Mouse (Mus musculus): ENCODE data around the gene Miga2. TPM values are rescaled to one million over a fixed set of nuclear protein-coding genes. Genes with fewer than 3 reads are reported as not detected.

Gene Miga2
- polyA plus RNA-seq, 1 experiment from 2014 or later = 35.6 TPM

DNA sequence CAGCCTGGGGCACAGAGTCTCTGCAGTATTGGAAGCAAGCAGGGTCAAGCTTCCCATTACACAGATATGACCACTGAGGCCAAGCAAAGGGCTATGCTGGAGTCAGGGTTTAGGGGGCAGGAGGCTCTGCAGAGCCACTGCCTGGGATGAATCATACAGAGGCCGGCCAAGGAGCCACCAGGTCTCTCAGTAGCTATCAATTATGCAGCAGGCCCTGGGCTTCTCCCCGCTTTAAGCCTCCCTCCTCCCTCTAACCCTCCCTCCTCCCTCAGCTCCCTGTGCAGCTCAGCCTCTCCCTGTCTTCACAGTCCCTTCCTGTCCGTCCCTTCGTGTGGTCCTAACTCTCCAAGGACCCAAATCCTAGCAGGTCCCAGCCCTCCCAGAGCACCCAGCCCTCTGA is 7.8 kb upstream of the Miga2 start:
- WGBS = 66% methylated on average over 4 of the region's 4 CpGs
- Histone ChIP-seq H3K27ac (ENCODE audit: low read length) (no peak overlapping the region), H3K4me2 (ENCODE audit: low read length) (no peak overlapping the region), H3K27me3 (replicated peaks; ENCODE audit: control insufficient read depth, insufficient read depth, low read length) (no peaks in the 10 kb centered on the region), H3K36me3 (ENCODE audit: control insufficient read depth, insufficient read depth) (no peaks in the 10 kb centered on the region), H3K9ac (replicated peaks; ENCODE audit: low read depth, low read length) (no peak overlapping the region), H3K9me3 (ENCODE audit: control insufficient read depth, low read length) (no peaks in the 10 kb centered on the region), H3K4me1 (replicated peaks; ENCODE audit: control insufficient read depth, insufficient read depth, low read length) (peaks cover 27% of the 10 kb centered on the region), H3K4me3 (replicated peaks; ENCODE audit: low read length) (no peak overlapping the region)
- ATAC-seq = no peak

GRCm38 (mm10) chr2:30356906-30357305 is 7.1 kb upstream of the Miga2 start:
- Histone ChIP-seq H3K9ac (replicated peaks; ENCODE audit: low read depth, low read length) (no peak overlapping the region), H3K4me2 (ENCODE audit: low read length) (no peak overlapping the region), H3K9me3 (ENCODE audit: control insufficient read depth, low read length) (no peaks in the 10 kb centered on the region), H3K27me3 (replicated peaks; ENCODE audit: control insufficient read depth, insufficient read depth, low read length) (no peaks in the 10 kb centered on the region), H3K36me3 (ENCODE audit: control insufficient read depth, insufficient read depth) (no peaks in the 10 kb centered on the region), H3K27ac (ENCODE audit: low read length) (no peak overlapping the region), H3K4me3 (replicated peaks; ENCODE audit: low read length) (no peak overlapping the region), H3K4me1 (replicated peaks; ENCODE audit: control insufficient read depth, insufficient read depth, low read length) (peaks cover 27% of the 10 kb centered on the region)
- ATAC-seq = no peak
- 77% methylated on average over 9 of the region's 9 CpGs for WGBS

- Histone ChIP-seq H3K4me2 (ENCODE audit: low read length) (peak overlapping the region; percentile 81), H3K4me1 (replicated peaks; ENCODE audit: control insufficient read depth, insufficient read depth, low read length) (peaks cover 27% of the 10 kb centered on the region), H3K36me3 (ENCODE audit: control insufficient read depth, insufficient read depth) (no peaks in the 10 kb centered on the region), H3K27me3 (replicated peaks; ENCODE audit: control insufficient read depth, insufficient read depth, low read length) (no peaks in the 10 kb centered on the region), H3K4me3 (replicated peaks; ENCODE audit: low read length) (peak overlapping the region; percentile 67), H3K9me3 (ENCODE audit: control insufficient read depth, low read length) (no peaks in the 10 kb centered on the region), H3K27ac (ENCODE audit: low read length) (no peak overlapping the region), H3K9ac (replicated peaks; ENCODE audit: low read depth, low read length) (peak overlapping the region; percentile 6; the same call in 1 of the 2 replicates)
- ATAC-seq = no peak
- 64% methylated on average over 8 of the region's 8 CpGs for WGBS
Measured at GRCm38 (mm10) chr2:30357552-30358510, 6.2 kb upstream of the Miga2 start.

DNA sequence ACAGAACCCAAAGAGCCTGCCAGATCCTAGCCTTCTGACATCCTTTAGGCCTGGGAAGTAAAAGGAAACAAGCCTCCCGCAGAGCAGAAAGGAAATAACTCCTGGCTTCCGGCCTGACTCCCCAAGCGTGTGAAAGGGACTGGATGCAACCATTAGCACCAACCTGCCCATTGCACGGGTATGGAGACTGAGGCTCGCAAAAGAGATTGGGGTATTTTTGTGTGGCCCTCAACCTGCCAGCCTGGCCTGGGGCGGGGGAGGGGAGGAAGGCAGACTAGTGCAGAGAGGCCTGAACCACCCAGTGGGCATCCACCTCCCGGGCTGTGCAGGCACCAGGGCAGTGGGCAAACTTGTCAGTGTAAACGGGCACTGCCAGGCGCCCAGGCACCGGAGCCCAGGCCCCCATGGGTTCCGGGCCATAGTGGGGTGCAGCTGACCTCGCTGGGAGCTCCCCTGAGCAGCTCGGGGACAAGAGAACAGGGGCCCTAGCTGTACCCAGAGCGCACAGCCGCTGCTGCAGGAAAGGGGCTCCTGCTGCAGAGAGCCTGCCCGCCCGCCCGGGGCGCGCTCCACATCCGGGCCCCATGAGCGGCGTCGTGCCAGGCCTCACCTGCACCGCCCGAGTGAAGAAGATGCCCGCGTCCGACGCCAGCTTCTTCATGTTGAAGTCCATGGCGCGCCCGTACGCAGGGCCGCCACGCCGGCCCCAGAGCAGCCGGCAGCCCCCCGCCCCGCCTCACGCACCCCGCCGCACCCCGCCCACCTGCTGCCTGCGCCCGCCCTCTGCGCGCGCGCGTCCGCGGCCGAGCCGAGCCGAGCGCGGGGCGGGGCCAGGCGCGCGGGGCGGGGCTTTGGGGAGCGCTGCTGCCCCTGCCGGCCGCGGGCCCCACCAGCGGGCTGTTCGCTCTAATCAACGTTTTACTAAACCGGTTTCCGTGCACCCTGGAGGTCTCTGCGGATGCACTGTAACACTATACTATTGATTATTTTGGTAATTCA is 5.2 kb upstream of the Miga2 start, which contains the start of gene Sh3glb2:
Sh3glb2 (minus strand) TSS at position 805 of the 999 bp plus-strand sequence.
- H3K27me3 ChIP-seq (replicated peaks; ENCODE audit: control insufficient read depth, insufficient read depth, low read length) = no peaks in the 10 kb centered on the region
- WGBS = 3% methylated on average over 64 of the region's 73 CpGs
- peak within 1 kb of the TSS; percentile 91 for H3K9ac ChIP-seq (replicated peaks; ENCODE audit: low read depth, low read length)
- H3K4me1 ChIP-seq (replicated peaks; ENCODE audit: control insufficient read depth, insufficient read depth, low read length) = peaks cover 27% of the 10 kb centered on the region
- peak within 1 kb of the TSS; percentile 67 for H3K4me3 ChIP-seq (replicated peaks; ENCODE audit: low read length)
- H3K27ac ChIP-seq (ENCODE audit: low read length) = peak within 1 kb of the TSS; percentile 73; the same call in 1 of the 2 replicates
- H3K4me2 ChIP-seq (ENCODE audit: low read length) = peak within 1 kb of the TSS; percentile 81
- H3K9me3 ChIP-seq (ENCODE audit: control insufficient read depth, low read length) = no peaks in the 10 kb centered on the region
- H3K36me3 ChIP-seq (ENCODE audit: control insufficient read depth, insufficient read depth) = no peaks in the 10 kb centered on the region
- peak; percentile 81 for ATAC-seq

DNA sequence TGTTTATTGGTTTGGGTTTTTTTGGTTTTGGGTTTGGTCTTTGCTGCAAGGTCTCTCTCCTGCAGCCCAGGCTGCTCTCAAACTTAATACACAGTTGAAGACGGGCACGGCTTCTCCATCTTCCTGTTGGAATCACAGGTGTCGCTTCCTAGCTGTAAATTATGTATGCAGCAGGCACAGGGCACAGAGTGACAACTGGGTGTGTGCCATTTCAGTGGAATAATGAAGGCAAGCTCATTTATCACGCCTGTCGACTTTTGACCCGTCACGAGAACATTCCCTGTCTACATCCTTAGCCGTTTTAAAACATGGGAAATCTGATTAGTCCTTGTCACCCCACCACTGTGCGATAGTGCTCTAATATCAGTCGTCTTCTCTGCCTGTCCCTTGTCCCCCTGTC is 3.4 kb upstream of the Miga2 start:
- H3K4me3 ChIP-seq (replicated peaks; ENCODE audit: low read length) = no peak overlapping the region
- peaks cover 38% of the 10 kb centered on the region for H3K4me1 ChIP-seq (replicated peaks; ENCODE audit: control insufficient read depth, insufficient read depth, low read length)
- no peaks in the 10 kb centered on the region for H3K9me3 ChIP-seq (ENCODE audit: control insufficient read depth, low read length)
- no peak overlapping the region for H3K9ac ChIP-seq (replicated peaks; ENCODE audit: low read depth, low read length)
- H3K27ac ChIP-seq (ENCODE audit: low read length) = no peak overlapping the region
- WGBS = 81% methylated on average over 10 of the region's 10 CpGs
- no peaks in the 10 kb centered on the region for H3K27me3 ChIP-seq (replicated peaks; ENCODE audit: control insufficient read depth, insufficient read depth, low read length)
- H3K36me3 ChIP-seq (ENCODE audit: control insufficient read depth, insufficient read depth) = no peaks in the 10 kb centered on the region
- no peak for ATAC-seq
- H3K4me2 ChIP-seq (ENCODE audit: low read length) = no peak overlapping the region

DNA sequence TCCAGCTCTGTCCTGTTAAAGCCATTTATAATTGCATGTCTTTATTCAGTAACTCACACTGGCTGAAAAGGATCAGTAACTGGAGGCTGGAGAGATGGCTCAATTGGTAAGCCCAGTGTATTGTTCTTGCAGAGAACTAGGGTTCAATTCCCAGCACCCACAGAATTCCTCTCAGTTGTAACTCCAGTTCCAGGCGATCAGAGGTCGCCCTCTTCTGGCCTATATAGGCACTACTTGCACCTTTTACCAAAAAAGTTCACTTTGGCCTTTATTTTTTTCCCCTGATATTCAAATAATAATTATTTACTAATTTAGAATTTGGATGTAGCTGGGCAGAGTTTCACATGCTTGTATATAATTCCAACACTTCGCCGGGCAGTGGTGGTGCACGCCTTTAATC is 1.2 kb upstream of the Miga2 start:
- peaks cover 1% of the 10 kb centered on the region; the same call in 1 of the 2 replicates for H3K36me3 ChIP-seq (ENCODE audit: control insufficient read depth, insufficient read depth)
- H3K4me3 ChIP-seq (replicated peaks; ENCODE audit: low read length) = no peak overlapping the region
- H3K27ac ChIP-seq (ENCODE audit: low read length) = no peak overlapping the region
- H3K4me2 ChIP-seq (ENCODE audit: low read length) = no peak overlapping the region
- WGBS = 75% methylated on average over 5 of the region's 5 CpGs
- no peaks in the 10 kb centered on the region for H3K27me3 ChIP-seq (replicated peaks; ENCODE audit: control insufficient read depth, insufficient read depth, low read length)
- ATAC-seq = no peak
- H3K4me1 ChIP-seq (replicated peaks; ENCODE audit: control insufficient read depth, insufficient read depth, low read length) = peaks cover 26% of the 10 kb centered on the region
- H3K9me3 ChIP-seq (ENCODE audit: control insufficient read depth, low read length) = no peaks in the 10 kb centered on the region
- H3K9ac ChIP-seq (replicated peaks; ENCODE audit: low read depth, low read length) = no peak overlapping the region

GRCm38 (mm10) chr2:30365281-30366069 is 1.4 kb downstream of the Miga2 start:
- ATAC-seq = no peak
- peak overlapping the region; percentile 99 for H3K4me3 ChIP-seq (replicated peaks; ENCODE audit: low read length)
- WGBS = 90% methylated on average over 2 of the region's 2 CpGs
- no peak overlapping the region for H3K9ac ChIP-seq (replicated peaks; ENCODE audit: low read depth, low read length)
- H3K27ac ChIP-seq (ENCODE audit: low read length) = no peak overlapping the region
- H3K9me3 ChIP-seq (ENCODE audit: control insufficient read depth, low read length) = no peaks in the 10 kb centered on the region
- H3K36me3 ChIP-seq (ENCODE audit: control insufficient read depth, insufficient read depth) = peaks cover 16% of the 10 kb centered on the region
- H3K27me3 ChIP-seq (replicated peaks; ENCODE audit: control insufficient read depth, insufficient read depth, low read length) = no peaks in the 10 kb centered on the region
- peak overlapping the region; percentile 96 for H3K4me2 ChIP-seq (ENCODE audit: low read length)
- H3K4me1 ChIP-seq (replicated peaks; ENCODE audit: control insufficient read depth, insufficient read depth, low read length) = peaks cover 12% of the 10 kb centered on the region

DNA sequence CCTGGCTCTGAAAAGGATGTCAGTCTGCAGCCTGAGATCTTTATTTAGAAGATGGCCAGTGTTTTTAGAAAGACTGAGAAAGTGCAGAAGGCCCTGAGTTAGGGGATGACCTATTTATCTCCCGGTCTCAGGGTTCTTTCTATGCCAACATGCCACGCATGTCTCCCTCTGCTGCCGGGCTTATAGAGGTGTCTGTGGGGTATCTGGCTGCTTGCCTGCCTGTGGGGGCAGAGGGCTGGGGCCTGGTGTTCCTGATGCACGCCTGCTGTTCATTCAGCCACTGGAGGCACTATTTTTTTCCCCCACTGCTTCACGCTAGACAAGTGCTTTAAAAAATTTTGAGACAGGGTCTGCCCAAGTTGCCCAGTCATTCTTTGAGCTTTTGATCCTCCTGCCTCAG is 2.2 kb downstream of the Miga2 start:
- Histone ChIP-seq H3K9me3 (ENCODE audit: control insufficient read depth, low read length) (no peaks in the 10 kb centered on the region), H3K27ac (ENCODE audit: low read length) (no peak overlapping the region), H3K4me1 (replicated peaks; ENCODE audit: control insufficient read depth, insufficient read depth, low read length) (peaks cover 12% of the 10 kb centered on the region), H3K36me3 (ENCODE audit: control insufficient read depth, insufficient read depth) (peaks cover 20% of the 10 kb centered on the region), H3K4me2 (ENCODE audit: low read length) (no peak overlapping the region), H3K9ac (replicated peaks; ENCODE audit: low read depth, low read length) (no peak overlapping the region), H3K4me3 (replicated peaks; ENCODE audit: low read length) (no peak overlapping the region), H3K27me3 (replicated peaks; ENCODE audit: control insufficient read depth, insufficient read depth, low read length) (no peaks in the 10 kb centered on the region)
- no peak for ATAC-seq
- WGBS = 73% methylated on average over 5 of the region's 5 CpGs

Data from forebrain, embryonic 16.5 days (tissue).